Mouse (Mus musculus) heart, adult 2 months (tissue): ENCODE results near the gene Arl5c.

Experiments used
- CTCF ChIP-seq: fragments of 200-600 bp; IDR thresholded peaks from 2 replicates; pipeline ENCODE4 v1.8.1; 2022; ENCODE audit warnings: antibody characterized with exemption, mild to moderate bottlenecking, moderate library complexity
- EP300 ChIP-seq: fragments of 200-500 bp; IDR thresholded peaks from 2 replicates; pipeline ENCODE4 v1.6.1; 2011; ENCODE audit warnings: low read depth, low read length, control low read depth; ENCODE audit not compliant: insufficient read depth
- POLR2A ChIP-seq: fragments of 200-500 bp; IDR thresholded peaks from 2 replicates; pipeline ENCODE4 v1.6.1; 2011; ENCODE audit warnings: mild to moderate bottlenecking, low read depth, low read length, control low read depth; ENCODE audit not compliant: insufficient read depth

- TF ChIP-seq EP300 = 0 out of 2 replicates have a peak, but pooled peaks have one; percentile 17
- no peak for TF ChIP-seq CTCF
- peak; percentile 97 for TF ChIP-seq POLR2A
Measured at GRCm38 (mm10) chr11:98026570-98027296, 30.8 kb upstream of the Arl5c start, which contains the start of gene Rpl19.
